Mouse (Mus musculus): ENCODE results near the gene Dlx5.

Gene Dlx5

GRCm38 (mm10) chr6:6859950-6860410 is 21.9 kb downstream of the Dlx5 start:
- DNase-seq (ENCODE audit: extremely low spot score, low read depth, low spot score), result no peak

GRCm38 (mm10) chr6:6859111-6859949 is 22.6 kb downstream of the Dlx5 start:
- no peak for DNase-seq (ENCODE audit: extremely low spot score, low read depth, low spot score)

- no peak for DNase-seq (ENCODE audit: extremely low spot score, low read depth, low spot score)
Measured at GRCm38 (mm10) chr6:6858571-6858970, 23.3 kb downstream of the Dlx5 start.

- no peak for DNase-seq (ENCODE audit: extremely low spot score, low read depth, low spot score)
Measured at GRCm38 (mm10) chr6:6857766-6858165, 24.1 kb downstream of the Dlx5 start.

GRCm38 (mm10) chr6:6856881-6857280 is 25.0 kb downstream of the Dlx5 start:
- no peak for DNase-seq (ENCODE audit: extremely low spot score, low read depth, low spot score)

- DNase-seq (ENCODE audit: extremely low spot score, low read depth, low spot score), result no peak
Measured at GRCm38 (mm10) chr6:6856316-6856715, 25.6 kb downstream of the Dlx5 start.

- DNase-seq (ENCODE audit: extremely low spot score, low read depth, low spot score), result no peak
Measured at GRCm38 (mm10) chr6:6855746-6856185, 26.1 kb downstream of the Dlx5 start.

- DNase-seq (ENCODE audit: extremely low spot score, low read depth, low spot score), result no peak
Measured at GRCm38 (mm10) chr6:6854902-6855745, 26.8 kb downstream of the Dlx5 start.

- no peak for DNase-seq (ENCODE audit: extremely low spot score, low read depth, low spot score)
Measured at GRCm38 (mm10) chr6:6854176-6854575, 27.7 kb downstream of the Dlx5 start.

- DNase-seq (ENCODE audit: extremely low spot score, low read depth, low spot score), result no peak
Measured at GRCm38 (mm10) chr6:6852944-6853343, 28.9 kb downstream of the Dlx5 start.

- DNase-seq (ENCODE audit: extremely low spot score, low read depth, low spot score), result no peak
Measured at GRCm38 (mm10) chr6:6851166-6851565, 30.7 kb downstream of the Dlx5 start.

- DNase-seq (ENCODE audit: extremely low spot score, low read depth, low spot score), result no peak
Measured at GRCm38 (mm10) chr6:6850324-6851060, 31.4 kb downstream of the Dlx5 start.

GRCm38 (mm10) chr6:6849744-6850143 is 32.1 kb downstream of the Dlx5 start:
- DNase-seq (ENCODE audit: extremely low spot score, low read depth, low spot score), result no peak

GRCm38 (mm10) chr6:6848541-6848940 is 33.3 kb downstream of the Dlx5 start:
- DNase-seq (ENCODE audit: extremely low spot score, low read depth, low spot score), result no peak

GRCm38 (mm10) chr6:6833301-6833700 is 48.6 kb downstream of the Dlx5 start:
- DNase-seq (ENCODE audit: extremely low spot score, low read depth, low spot score), result no peak

GRCm38 (mm10) chr6:6830446-6830845 is 51.4 kb downstream of the Dlx5 start:
- no peak for DNase-seq (ENCODE audit: extremely low spot score, low read depth, low spot score)

Measured in hindlimb bud, embryonic 11.5 days (tissue).